Mouse (Mus musculus) neural tube, embryonic 11.5 days (tissue): ENCODE results near the gene Crim1. TPM values are rescaled to one million over a fixed set of nuclear protein-coding genes. Genes with fewer than 3 reads are reported as not detected.

ENCODE experiments used
- ATAC-seq: fragments of 200-750 bp; cut with Nextera tagmentation; 2 replicates; pipeline ENCODE4 v1.8.0; 2017; ENCODE audit warnings: moderate number of reproducible peaks, mild to moderate bottlenecking, moderate TSS enrichment, moderate library complexity; ENCODE audit not compliant: insufficient read depth, low FRiP score, low TSS enrichment
- DNase-seq: peaks from one replicate; pipeline ENCODE4 v3.0.0-alpha.2; 2015; ENCODE audit warnings: low spot score
- H3K27ac ChIP-seq: fragments of 300-500 bp; sonication (generic); 2 replicates; pipeline ENCODE4 v1.5.1; 2014; ENCODE audit warnings: low read depth, mild to moderate bottlenecking, low read length
- H3K27me3 ChIP-seq: fragments of 300-500 bp; sonication (generic); 2 replicates; pipeline ENCODE4 v1.6.1; 2014; ENCODE audit warnings: mild to moderate bottlenecking, low read length, mixed read lengths; ENCODE audit not compliant: control insufficient read depth, insufficient read depth
- H3K36me3 ChIP-seq: fragments of 300-500 bp; sonication (generic); 2 replicates; pipeline ENCODE4 v1.6.1; 2014; ENCODE audit warnings: mild to moderate bottlenecking, low read length, moderate library complexity, mixed read lengths; ENCODE audit not compliant: control insufficient read depth, insufficient read depth
- H3K4me1 ChIP-seq: fragments of 300-500 bp; sonication (generic); 2 replicates; pipeline ENCODE4 v1.6.1; 2014; ENCODE audit warnings: low read length, mixed read lengths; ENCODE audit not compliant: control insufficient read depth, insufficient read depth
- H3K4me2 ChIP-seq: fragments of 300-500 bp; sonication (generic); 2 replicates; pipeline ENCODE4 v1.6.1; 2014; ENCODE audit warnings: low read depth, mild to moderate bottlenecking, moderate library complexity
- H3K4me3 ChIP-seq: fragments of 300-500 bp; sonication (generic); 2 replicates; pipeline ENCODE4 v1.5.1; 2014; ENCODE audit warnings: low read depth, low read length
- H3K9ac ChIP-seq: fragments of 300-500 bp; sonication (generic); 2 replicates; pipeline ENCODE4 v1.6.1; 2014; ENCODE audit warnings: mild to moderate bottlenecking, low read length
- H3K9me3 ChIP-seq: fragments of 300-500 bp; sonication (generic); 2 replicates; pipeline ENCODE4 v1.6.1; 2016; ENCODE audit warnings: low read length; ENCODE audit not compliant: control insufficient read depth
- WGBS: fragments of 180-500 bp; shearing (Covaris S2); extraction: QIAGEN DNeasy Blood & Tissue Kit; methylation state at CpG from one replicate; pipeline ENCODE4 v1.1.7; 2014; 5-methylcytosine and 5-hydroxymethylcytosine counted together
- polyA plus RNA-seq: library from polyadenylated mRNA; unstranded; fragments of >200 nt; fragmentation: Nextera tagmentation; extraction: Ambion mirVana; gene quantifications from 2 replicates; pipeline ENCODE4 v1.2.1, GENCODE M21; 2014

The Crim1 gene
- polyA plus RNA-seq, 1 experiment from 2014 or later = 5.6 TPM

DNA sequence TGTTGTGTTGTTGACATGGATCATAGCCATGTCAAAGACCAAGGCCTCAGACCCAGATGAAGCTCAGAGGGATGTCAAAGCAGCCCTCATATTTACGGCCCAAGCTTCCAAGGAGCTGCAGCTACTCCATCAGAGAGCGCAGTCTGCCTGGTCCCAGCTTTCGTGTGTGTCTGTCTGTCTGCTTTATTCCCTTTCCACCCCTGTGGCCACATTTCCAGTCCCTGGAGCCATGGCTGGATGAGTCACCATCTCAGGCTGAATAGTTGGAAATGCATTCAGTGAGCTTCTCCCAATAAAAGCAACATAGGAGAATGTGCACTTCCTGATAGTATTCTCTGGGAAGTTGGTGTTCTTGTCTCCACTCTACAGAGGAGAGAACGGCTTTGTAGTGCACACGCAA, 3.9 kb upstream of the Crim1 start:
- DNase-seq (no peak), ATAC-seq (no peak)
- Histone ChIP-seq H3K4me3 (no peak overlapping the region), H3K4me2 (no peak overlapping the region), H3K27ac (no peak overlapping the region), H3K9me3 (no peaks in the 10 kb centered on the region), H3K27me3 (0 out of 2 replicates have a peak, but pooled peaks cover 5% of the 10 kb centered on the region), H3K4me1 (peaks cover 5% of the 10 kb centered on the region; the same call in 1 of the 2 replicates), H3K9ac (no peak overlapping the region), H3K36me3 (no peaks in the 10 kb centered on the region)
- WGBS = 92% methylated on average over 5 of the region's 5 CpGs

DNA sequence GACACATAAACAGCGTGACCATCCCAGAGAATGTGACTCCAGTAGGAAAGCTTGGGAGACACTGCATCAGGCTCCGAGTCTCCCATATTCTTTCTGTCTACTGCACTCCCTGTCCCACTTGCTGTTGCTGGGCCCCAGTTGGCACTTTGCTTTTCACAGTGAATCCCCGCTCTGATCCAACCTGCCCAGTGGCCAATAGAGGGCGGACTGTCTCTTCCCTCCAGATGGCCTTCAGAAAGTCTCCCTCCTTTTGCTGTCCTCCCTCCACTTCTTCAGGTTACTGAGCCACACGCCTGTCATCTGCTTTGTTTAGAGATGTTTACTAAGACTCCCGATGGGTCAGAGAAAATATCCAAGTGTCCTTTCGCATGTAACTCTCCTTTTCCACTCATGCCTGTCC, 2.9 kb upstream of the Crim1 start:
- ATAC-seq = no peak
- WGBS = 23% methylated on average over 7 of the region's 7 CpGs
- Histone ChIP-seq H3K4me3 (no peak overlapping the region), H3K9ac (no peak overlapping the region), H3K4me1 (peaks cover 9% of the 10 kb centered on the region), H3K4me2 (no peak overlapping the region), H3K27me3 (0 out of 2 replicates have a peak, but pooled peaks cover 5% of the 10 kb centered on the region), H3K9me3 (no peaks in the 10 kb centered on the region), H3K27ac (no peak overlapping the region), H3K36me3 (no peaks in the 10 kb centered on the region)
- peak; percentile 60 for DNase-seq

DNA sequence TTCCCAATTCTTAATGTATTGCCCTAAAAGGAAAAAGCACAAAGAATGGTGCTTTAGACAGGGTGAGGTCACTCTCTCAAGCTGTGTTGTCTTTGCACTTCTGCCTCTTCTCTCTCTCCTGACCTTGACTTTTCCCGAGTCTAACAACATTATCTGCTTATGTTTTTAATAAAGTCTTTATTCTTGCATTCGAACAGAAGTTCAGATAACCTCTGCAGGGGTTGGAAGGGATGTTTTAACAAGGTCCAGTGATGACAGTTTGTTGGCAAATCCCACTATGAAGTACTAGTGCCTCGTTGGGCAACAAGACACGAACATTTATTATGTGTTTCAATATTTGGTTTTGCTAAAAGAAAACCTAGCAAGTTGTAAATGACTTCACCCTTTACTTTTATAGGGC, 1.9 kb upstream of the Crim1 start:
- Histone ChIP-seq H3K36me3 (no peaks in the 10 kb centered on the region), H3K27ac (no peak overlapping the region), H3K9ac (no peak overlapping the region), H3K4me2 (no peak overlapping the region), H3K4me1 (peaks cover 12% of the 10 kb centered on the region), H3K9me3 (no peaks in the 10 kb centered on the region), H3K27me3 (0 out of 2 replicates have a peak, but pooled peaks cover 5% of the 10 kb centered on the region), H3K4me3 (no peak overlapping the region)
- DNase-seq (no peak), ATAC-seq (no peak)
- WGBS = 76% methylated on average over 4 of the region's 4 CpGs

DNA sequence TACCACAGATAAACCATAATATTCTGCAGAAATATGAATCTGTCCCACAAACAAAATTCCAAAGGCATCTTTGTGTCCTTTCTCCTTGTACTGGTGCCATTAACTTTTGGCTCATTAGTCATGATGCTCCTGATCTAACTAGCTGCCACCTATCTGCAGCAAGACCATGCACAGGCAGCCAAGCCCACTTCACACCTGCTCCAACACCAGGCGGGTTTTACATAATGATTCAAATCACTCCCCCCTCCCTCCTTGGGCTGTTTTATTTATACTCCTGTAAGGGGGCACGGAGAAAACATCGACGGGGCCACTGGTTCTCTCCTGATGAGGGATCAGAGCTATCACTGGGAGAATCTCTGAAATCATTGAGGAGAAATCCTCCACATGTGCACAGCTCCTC, 1.2 kb upstream of the Crim1 start:
- DNase-seq = no peak
- ATAC-seq = no peak
- WGBS = 9% methylated on average over 4 of the region's 4 CpGs
- H3K27me3 ChIP-seq = 0 out of 2 replicates have a peak, but pooled peaks cover 5% of the 10 kb centered on the region
- H3K4me1 ChIP-seq = peaks cover 12% of the 10 kb centered on the region
- no peaks in the 10 kb centered on the region for H3K36me3 ChIP-seq
- no peak overlapping the region for H3K9ac ChIP-seq
- H3K4me3 ChIP-seq = peak overlapping the region; percentile 86; the same call in 1 of the 2 replicates
- H3K27ac ChIP-seq = no peak overlapping the region
- H3K4me2 ChIP-seq = peak overlapping the region; percentile 61
- H3K9me3 ChIP-seq = no peaks in the 10 kb centered on the region

DNA sequence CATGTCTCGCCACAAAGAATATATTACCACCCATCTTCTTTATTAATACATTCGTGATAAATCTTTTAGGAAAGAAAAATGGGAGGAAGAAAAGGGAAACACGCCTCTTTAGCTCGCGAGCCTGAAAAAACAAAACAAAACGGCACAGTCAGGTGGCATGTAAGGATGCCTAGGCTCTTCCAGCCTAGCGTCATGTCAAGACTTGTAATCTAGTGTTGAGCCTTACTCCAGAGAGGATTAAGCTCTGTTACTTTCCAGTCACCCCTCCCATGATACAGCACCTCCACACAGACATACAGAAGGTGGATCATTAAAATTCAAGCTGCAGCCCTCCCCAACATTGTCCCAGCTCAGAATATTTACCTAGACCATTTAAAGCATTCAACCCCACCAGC, 820 bp upstream of the Crim1 start:
- ATAC-seq (no peak), DNase-seq (no peak)
- no peaks in the 10 kb centered on the region for H3K9me3 ChIP-seq
- peak overlapping the region; percentile 73; the same call in 1 of the 2 replicates for H3K27ac ChIP-seq
- H3K9ac ChIP-seq = peak overlapping the region; percentile 75
- 0 out of 2 replicates have a peak, but pooled peaks cover 5% of the 10 kb centered on the region for H3K27me3 ChIP-seq
- peaks cover 12% of the 10 kb centered on the region for H3K4me1 ChIP-seq
- no peaks in the 10 kb centered on the region for H3K36me3 ChIP-seq
- H3K4me3 ChIP-seq = peak overlapping the region; percentile 86
- H3K4me2 ChIP-seq = peak overlapping the region; percentile 61
- WGBS = 6% methylated on average over 7 of the region's 7 CpGs

DNA sequence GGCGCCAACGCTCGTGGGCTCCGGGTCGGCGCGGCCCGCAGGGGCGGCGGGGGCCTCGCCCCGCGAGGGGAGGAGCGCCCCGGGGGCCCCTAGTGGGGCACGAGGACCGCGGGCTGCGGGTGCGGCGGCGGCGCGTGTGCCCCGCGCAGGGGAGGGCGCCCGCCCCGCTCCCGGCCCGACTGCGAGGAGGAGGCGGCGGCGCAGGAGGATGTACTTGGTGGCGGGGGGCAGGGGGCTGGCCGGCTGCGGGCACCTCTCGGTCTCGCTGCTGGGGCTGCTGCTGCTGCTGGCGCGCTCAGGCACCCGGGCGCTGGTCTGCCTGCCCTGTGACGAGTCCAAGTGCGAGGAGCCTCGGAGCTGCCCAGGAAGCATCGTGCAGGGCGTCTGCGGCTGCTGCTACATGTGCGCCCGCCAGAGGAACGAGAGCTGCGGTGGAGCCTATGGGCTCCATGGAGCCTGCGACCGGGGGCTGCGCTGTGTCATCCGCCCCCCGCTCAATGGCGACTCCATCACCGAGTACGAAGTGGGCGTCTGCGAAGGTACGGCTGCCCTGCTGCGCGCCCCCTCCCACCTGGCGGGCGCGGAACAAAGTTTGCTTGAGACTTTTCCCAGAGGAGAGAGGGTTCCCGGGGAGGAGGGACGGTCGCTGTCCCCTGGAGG, 643 bp downstream of the Crim1 start:
- H3K9me3 ChIP-seq = no peaks in the 10 kb centered on the region
- ATAC-seq (peak; percentile 53), DNase-seq (peak; percentile 69)
- 0 out of 2 replicates have a peak, but pooled peaks cover 5% of the 10 kb centered on the region for H3K27me3 ChIP-seq
- H3K4me1 ChIP-seq = peaks cover 12% of the 10 kb centered on the region
- H3K27ac ChIP-seq = peak overlapping the region; percentile 87
- under 1% methylated on average over 53 of the region's 73 CpGs for WGBS
- H3K4me3 ChIP-seq = peak overlapping the region; percentile 86
- peak overlapping the region; percentile 99 for H3K4me2 ChIP-seq
- no peaks in the 10 kb centered on the region for H3K36me3 ChIP-seq
- peak overlapping the region; percentile 81 for H3K9ac ChIP-seq

- peak overlapping the region; percentile 87; the same call in 1 of the 2 replicates for H3K27ac ChIP-seq
- H3K9me3 ChIP-seq = no peaks in the 10 kb centered on the region
- peak overlapping the region; percentile 86 for H3K4me3 ChIP-seq
- under 1% methylated on average over 39 of the region's 39 CpGs for WGBS
- DNase-seq = peak; percentile 48
- H3K4me2 ChIP-seq = peak overlapping the region; percentile 99
- peak overlapping the region; percentile 81 for H3K9ac ChIP-seq
- ATAC-seq = peak; percentile 52
- no peaks in the 10 kb centered on the region for H3K36me3 ChIP-seq
- H3K4me1 ChIP-seq = peaks cover 15% of the 10 kb centered on the region
- 0 out of 2 replicates have a peak, but pooled peaks cover 5% of the 10 kb centered on the region for H3K27me3 ChIP-seq
These were observed 1.4 kb downstream of the Crim1 start for GRCm38 (mm10) chr17:78201221-78202058.

DNA sequence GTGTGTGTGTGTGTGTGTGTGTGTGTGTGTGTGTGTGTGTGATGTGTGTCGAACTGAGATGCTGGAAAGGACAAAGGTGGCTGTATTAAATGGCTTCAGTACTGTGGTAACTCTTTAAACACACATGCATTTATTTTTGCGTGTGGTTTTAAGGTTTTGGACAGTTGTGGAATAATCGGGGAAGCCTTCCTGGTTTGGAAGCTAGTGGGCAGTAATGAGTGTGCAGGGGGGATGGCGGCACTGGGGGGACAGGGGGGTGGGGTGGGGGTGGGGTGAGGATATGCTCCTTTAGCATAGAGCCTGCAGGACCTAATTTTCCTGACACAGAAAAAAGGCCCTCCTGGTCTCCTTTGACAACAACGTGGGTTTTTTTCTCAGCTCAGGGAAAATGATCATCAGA, 2.2 kb downstream of the Crim1 start:
- Histone ChIP-seq H3K4me2 (peak overlapping the region; percentile 99), H3K4me3 (peak overlapping the region; percentile 86), H3K9ac (no peak overlapping the region; the same call in 1 of the 2 replicates), H3K4me1 (peaks cover 15% of the 10 kb centered on the region), H3K27ac (no peak overlapping the region), H3K9me3 (no peaks in the 10 kb centered on the region), H3K36me3 (no peaks in the 10 kb centered on the region), H3K27me3 (0 out of 2 replicates have a peak, but pooled peaks cover 5% of the 10 kb centered on the region)
- no peak for ATAC-seq
- WGBS = 12% methylated on average over 5 of the region's 5 CpGs
- DNase-seq = no peak
